Mouse (Mus musculus) lung, embryonic 16.5 days (tissue): ENCODE results near the gene Gm17555. TPM values are rescaled to one million over a fixed set of nuclear protein-coding genes. Genes with fewer than 3 reads are reported as not detected.
A peak's percentile ranks its signal among the peaks of the same experiment; 100 is the strongest.
"Not testable (repeated sequence)": the region's sequence is repeated elsewhere in the genome, so short reads cannot be mapped to it uniquely, and the experiment has no call there.

Experiments used
- ATAC-seq: fragments of 200-750 bp; cut with Nextera tagmentation; 2 replicates; pipeline ENCODE4 v1.8.0; 2017; ENCODE audit warnings: low read depth, mild to moderate bottlenecking, moderate library complexity
- H3K27ac ChIP-seq: fragments of 300-500 bp; sonication (generic); 2 replicates; pipeline ENCODE4 v1.5.1; 2014; ENCODE audit warnings: mild to moderate bottlenecking, control low read depth, low read length
- H3K27me3 ChIP-seq: fragments of 300-500 bp; sonication (generic); 2 replicates; pipeline ENCODE4 v1.6.1; 2014; ENCODE audit warnings: low read depth, low read length, mixed read lengths; ENCODE audit not compliant: control insufficient read depth, insufficient read depth
- H3K36me3 ChIP-seq: fragments of 300-500 bp; sonication (generic); 2 replicates; pipeline ENCODE4 v1.6.1; 2014; ENCODE audit warnings: low read length; ENCODE audit not compliant: control insufficient read depth, insufficient read depth
- H3K4me1 ChIP-seq: fragments of 300-500 bp; sonication (generic); replicated peaks from 2 replicates; pipeline ENCODE4 v1.6.1; 2014; ENCODE audit warnings: low read length, mixed read lengths; ENCODE audit not compliant: control insufficient read depth, insufficient read depth
- H3K4me2 ChIP-seq: fragments of 300-500 bp; sonication (generic); 2 replicates; pipeline ENCODE4 v1.6.1; 2014; ENCODE audit warnings: low read depth, low read length, control low read depth
- H3K4me3 ChIP-seq: fragments of 300-500 bp; sonication (generic); 2 replicates; pipeline ENCODE4 v1.5.1; 2014; ENCODE audit warnings: mild to moderate bottlenecking, low read length, control low read depth
- H3K9ac ChIP-seq: fragments of 300-500 bp; sonication (generic); 2 replicates; pipeline ENCODE4 v1.6.1; 2014; ENCODE audit warnings: low read length, control low read depth
- H3K9me3 ChIP-seq: fragments of 300-500 bp; sonication (generic); 2 replicates; pipeline ENCODE4 v1.6.1; 2016; ENCODE audit warnings: low read length; ENCODE audit not compliant: control insufficient read depth
- WGBS: fragments of 180-500 bp; shearing (Covaris S2); extraction: QIAGEN DNeasy Blood & Tissue Kit; methylation state at CpG from one replicate; pipeline ENCODE4 v1.1.7; 2014; 5-methylcytosine and 5-hydroxymethylcytosine counted together
- polyA plus RNA-seq: library from polyadenylated mRNA; unstranded; fragments of >200 nt; fragmentation: Nextera tagmentation; extraction: Ambion mirVana; gene quantifications from 2 replicates; pipeline ENCODE4 v1.2.1, GENCODE M21; 2015

Gene Gm17555
- polyA plus RNA-seq: not detected in 2 replicates

DNA sequence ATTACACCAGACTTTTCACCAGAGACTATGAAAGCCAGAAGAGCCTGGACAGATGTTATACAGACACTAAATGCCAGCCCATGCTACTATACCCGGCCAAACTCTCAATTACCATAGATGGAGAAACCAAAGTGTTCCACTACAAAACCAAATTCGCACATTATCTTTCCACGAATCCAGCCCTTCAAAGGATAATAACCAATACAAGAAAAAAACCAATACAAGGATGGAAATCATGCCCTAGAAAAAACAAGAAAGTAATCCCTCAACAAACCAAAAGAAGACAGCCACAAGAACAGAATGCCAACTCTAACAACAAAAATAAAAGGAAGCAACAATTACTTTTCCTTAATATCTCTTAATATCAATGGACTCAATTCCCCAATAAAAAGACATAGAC is at the start of gene Gm17555:
TSS of gene Gm17555 (plus strand) at position 301 of the 400 bp plus-strand sequence.
- H3K36me3 ChIP-seq, ATAC-seq, H3K4me1 ChIP-seq, H3K4me3 ChIP-seq, H3K9ac ChIP-seq, H3K9me3 ChIP-seq, H3K27ac ChIP-seq, H3K4me2 ChIP-seq, H3K27me3 ChIP-seq: not testable (repeated sequence)
- 77% methylated on average over 3 of the region's 3 CpGs for WGBS

DNA sequence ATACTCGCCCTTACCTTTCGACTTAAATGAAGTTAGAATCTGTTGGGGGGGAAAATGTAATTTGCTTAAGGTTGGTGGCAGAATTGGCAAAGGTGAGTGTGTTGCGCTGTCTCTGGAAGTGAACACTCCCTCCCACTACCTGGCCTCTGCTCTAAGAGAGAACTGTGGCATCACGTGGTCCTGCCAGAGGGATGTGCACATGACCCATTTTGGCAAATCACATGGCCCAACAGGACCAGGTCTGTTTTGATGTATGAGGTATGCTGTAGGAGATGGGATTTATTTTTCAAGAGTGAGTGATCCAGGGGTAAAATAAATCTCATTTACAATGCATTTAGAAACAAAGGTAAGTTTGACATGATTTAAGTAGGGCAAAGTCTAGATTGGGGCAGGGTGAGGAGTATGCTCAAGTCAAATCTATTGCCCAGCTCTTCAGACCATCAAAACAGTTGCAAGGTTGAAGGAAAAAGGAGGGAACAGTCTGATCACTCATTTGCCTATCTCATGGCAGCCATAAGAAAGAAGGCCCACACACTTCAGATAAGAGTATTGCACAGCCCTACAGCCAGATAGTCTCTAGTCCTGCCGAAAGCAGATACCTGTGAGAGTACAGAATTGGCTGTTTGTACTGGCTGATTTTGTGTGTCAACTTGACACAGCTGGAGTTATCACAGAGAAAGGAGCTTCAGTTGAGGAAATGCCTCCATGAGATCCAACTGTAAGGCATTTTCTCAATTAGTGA is 49.5 kb upstream of the Gm17555 start:
- Histone ChIP-seq H3K9me3 (no peaks in the 10 kb centered on the region), H3K9ac (no peak overlapping the region), H3K4me3 (no peak overlapping the region), H3K4me1 (no peaks in the 10 kb centered on the region), H3K36me3 (peaks cover 12% of the 10 kb centered on the region), H3K4me2 (no peak overlapping the region), H3K27ac (no peak overlapping the region), H3K27me3 (no peaks in the 10 kb centered on the region)
- no peak for ATAC-seq
- 88% methylated on average over 5 of the region's 5 CpGs for WGBS

DNA sequence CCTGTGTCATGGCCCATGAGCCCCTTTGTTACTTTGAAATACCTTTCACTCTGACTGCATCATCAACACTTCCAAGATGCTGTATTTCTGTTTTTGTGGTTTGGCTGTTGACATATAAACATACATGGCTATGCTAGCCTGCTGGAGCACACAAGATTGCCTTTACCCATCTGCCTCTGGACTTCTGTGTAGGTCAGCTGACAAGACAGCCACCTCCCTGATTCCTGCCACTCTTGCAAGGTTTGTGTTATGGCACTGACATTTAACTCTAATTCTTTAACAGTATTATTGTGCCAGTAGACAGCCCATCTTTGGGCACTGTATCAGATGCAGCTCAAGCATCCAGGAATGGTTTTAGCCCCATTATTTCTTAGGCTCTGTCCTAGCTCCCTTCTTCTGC is 48.6 kb upstream of the Gm17555 start:
- no peak overlapping the region for H3K4me3 ChIP-seq
- H3K4me1 ChIP-seq: no peaks in the 10 kb centered on the region
- H3K9me3 ChIP-seq: no peaks in the 10 kb centered on the region
- no peak overlapping the region for H3K27ac ChIP-seq
- no peaks in the 10 kb centered on the region for H3K27me3 ChIP-seq
- no peak overlapping the region for H3K4me2 ChIP-seq
- no peak overlapping the region for H3K9ac ChIP-seq
- H3K36me3 ChIP-seq: peaks cover 9% of the 10 kb centered on the region
- ATAC-seq: no peak

DNA sequence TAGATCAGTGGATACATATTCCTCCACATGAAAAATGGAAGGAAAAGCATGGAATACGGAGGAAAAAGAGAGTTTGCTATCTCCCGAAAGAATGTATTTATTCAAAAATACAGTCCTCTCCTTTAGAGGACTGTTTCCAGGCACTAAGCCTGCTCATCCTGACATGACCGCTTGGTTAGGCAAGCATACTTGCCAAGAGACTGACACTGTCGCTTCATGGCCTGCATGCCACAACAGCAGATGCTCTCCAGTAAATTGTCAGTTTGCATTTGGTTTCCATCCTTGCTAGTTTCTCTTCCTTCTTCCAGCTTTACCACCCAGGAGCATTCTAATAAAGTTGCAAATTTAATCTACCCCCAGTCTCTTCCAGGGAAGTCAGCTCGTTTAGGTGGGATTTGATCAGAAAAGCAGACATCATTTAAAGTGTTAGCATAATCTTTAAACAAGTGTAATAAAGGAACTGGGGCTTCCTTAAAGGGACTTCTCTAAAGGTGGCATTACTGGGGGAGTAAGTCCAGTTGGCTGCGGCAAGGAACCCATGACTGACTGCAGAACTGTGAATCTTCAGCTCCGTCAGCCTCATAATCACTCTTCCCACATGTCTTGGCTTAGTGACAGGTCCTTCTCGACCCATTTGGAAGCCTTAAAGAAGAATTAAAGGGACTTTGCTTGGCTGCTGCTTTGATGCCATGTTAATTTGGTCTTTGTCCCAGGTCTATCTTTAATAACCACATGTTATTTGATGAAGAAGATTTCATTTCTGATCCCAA is 47.9 kb upstream of the Gm17555 start:
- Histone ChIP-seq H3K9me3 (no peaks in the 10 kb centered on the region), H3K27ac (no peak overlapping the region), H3K27me3 (no peaks in the 10 kb centered on the region), H3K9ac (no peak overlapping the region), H3K36me3 (peaks cover 4% of the 10 kb centered on the region), H3K4me2 (no peak overlapping the region), H3K4me3 (no peak overlapping the region), H3K4me1 (no peaks in the 10 kb centered on the region)
- 81% methylated on average over 8 of the region's 8 CpGs for WGBS
- no peak for ATAC-seq

DNA sequence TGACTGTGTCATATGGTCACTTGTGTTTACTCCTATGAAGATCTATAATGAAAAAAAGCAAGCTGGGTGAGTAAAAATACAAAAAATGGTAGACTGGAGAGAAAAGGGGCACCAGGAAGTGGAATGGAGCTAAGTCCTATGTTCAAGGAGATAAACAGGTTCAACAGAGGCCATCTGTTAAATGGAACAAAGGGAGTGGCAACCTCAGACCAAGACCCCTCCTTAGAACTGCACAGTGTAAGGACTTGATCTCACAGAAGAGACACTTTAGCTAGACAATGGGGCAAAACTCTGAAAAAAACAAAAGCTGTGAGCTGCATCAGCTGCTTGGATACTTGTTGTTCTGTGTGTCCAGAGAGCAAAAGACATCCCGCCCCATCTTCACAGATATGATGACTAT is 43.5 kb upstream of the Gm17555 start:
- H3K27ac ChIP-seq: no peak overlapping the region
- H3K4me3 ChIP-seq: no peak overlapping the region
- H3K27me3 ChIP-seq: no peaks in the 10 kb centered on the region
- no peaks in the 10 kb centered on the region for H3K36me3 ChIP-seq
- H3K4me2 ChIP-seq: no peak overlapping the region
- H3K9ac ChIP-seq: no peak overlapping the region
- no peak for ATAC-seq
- H3K4me1 ChIP-seq: no peaks in the 10 kb centered on the region
- 97% methylated on average over 1 of the region's 1 CpGs for WGBS
- H3K9me3 ChIP-seq: no peaks in the 10 kb centered on the region

DNA sequence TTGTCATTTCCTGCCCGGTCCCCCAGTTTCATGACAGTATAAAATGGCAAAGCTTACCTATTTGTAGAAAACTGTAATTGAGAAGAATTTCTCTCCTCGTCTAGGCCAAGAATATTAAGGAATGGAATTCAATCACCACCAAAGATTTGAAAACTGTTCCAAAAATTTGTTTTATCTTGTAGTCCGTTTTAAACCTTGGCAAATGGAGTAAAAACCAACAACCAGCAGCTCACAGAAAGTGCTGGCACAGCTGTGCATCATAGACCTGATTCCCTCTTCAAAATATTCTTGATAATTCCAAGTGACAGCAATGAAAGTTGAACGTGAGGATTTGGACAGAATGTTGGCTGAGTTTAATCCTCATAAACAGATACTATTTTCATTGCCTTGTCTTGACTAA is 23.6 kb upstream of the Gm17555 start:
- H3K27ac ChIP-seq: no peak overlapping the region
- no peak overlapping the region for H3K4me3 ChIP-seq
- H3K9ac ChIP-seq: no peak overlapping the region
- no peaks in the 10 kb centered on the region for H3K4me1 ChIP-seq
- no peaks in the 10 kb centered on the region for H3K9me3 ChIP-seq
- no peaks in the 10 kb centered on the region for H3K36me3 ChIP-seq
- H3K27me3 ChIP-seq: no peaks in the 10 kb centered on the region
- WGBS: 51% methylated on average over 4 of the region's 4 CpGs
- ATAC-seq: no peak
- H3K4me2 ChIP-seq: no peak overlapping the region

DNA sequence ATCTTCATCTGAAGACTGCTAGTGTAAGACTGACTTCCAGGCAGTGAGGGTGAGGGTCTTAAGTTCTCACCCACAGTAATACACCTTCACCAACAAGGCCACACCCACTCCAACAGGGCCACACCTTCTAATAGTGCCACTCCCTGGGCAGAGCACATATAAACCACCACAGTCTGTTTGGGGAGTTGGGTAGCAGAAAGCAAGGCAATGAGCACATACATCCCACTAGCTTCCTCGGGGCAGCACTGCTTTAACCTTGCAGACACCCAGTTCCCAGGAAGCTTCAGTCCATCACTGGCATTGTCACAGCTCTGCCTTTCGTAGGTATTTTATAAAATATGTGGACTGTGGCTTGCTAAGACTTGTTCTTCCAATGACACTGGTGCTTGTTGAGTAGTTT is 22.8 kb upstream of the Gm17555 start:
- H3K36me3 ChIP-seq: no peaks in the 10 kb centered on the region
- no peak overlapping the region for H3K9ac ChIP-seq
- no peak overlapping the region for H3K4me3 ChIP-seq
- no peaks in the 10 kb centered on the region for H3K4me1 ChIP-seq
- WGBS: 75% methylated on average over 2 of the region's 2 CpGs
- no peak for ATAC-seq
- H3K27me3 ChIP-seq: no peaks in the 10 kb centered on the region
- H3K4me2 ChIP-seq: no peak overlapping the region
- no peaks in the 10 kb centered on the region for H3K9me3 ChIP-seq
- no peak overlapping the region for H3K27ac ChIP-seq

DNA sequence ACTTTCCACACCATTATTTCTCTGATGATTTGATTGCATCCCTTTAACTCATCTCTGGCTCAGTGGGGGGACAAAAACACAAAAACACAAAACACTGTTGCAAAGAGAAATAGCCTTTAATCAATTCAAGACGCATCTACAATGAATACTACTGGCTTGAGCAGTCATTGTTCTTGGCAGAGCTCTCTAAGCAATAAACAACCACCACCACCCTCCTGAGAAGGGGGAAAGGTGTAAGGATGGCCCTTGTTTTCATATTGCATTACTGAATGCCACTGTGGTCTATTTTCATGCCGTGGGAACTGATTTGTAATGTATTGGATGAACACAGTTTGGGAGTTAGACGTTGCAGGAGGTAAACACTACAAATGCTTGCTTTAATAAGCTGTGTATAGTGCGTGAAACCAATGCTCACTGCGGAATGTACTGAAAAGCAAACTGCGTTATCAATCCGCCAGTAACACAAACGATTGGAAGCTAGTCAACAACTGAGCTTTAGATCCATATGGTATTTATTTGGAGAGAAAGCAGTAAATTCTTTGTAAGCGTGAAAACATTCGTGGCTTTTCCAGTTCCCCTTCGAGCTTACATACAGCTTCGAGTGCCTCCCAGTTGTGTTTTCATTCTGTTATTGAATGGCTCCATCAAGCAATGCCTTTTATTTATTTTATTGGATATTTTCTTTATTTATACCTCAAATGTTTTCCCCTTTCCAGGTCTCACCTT is 19.1 kb upstream of the Gm17555 start:
- Histone ChIP-seq H3K27me3 (no peaks in the 10 kb centered on the region), H3K36me3 (no peaks in the 10 kb centered on the region), H3K4me3 (no peak overlapping the region), H3K27ac (no peak overlapping the region), H3K9me3 (no peaks in the 10 kb centered on the region), H3K4me2 (no peak overlapping the region), H3K4me1 (no peaks in the 10 kb centered on the region), H3K9ac (no peak overlapping the region)
- ATAC-seq: no peak
- 72% methylated on average over 12 of the region's 12 CpGs for WGBS

DNA sequence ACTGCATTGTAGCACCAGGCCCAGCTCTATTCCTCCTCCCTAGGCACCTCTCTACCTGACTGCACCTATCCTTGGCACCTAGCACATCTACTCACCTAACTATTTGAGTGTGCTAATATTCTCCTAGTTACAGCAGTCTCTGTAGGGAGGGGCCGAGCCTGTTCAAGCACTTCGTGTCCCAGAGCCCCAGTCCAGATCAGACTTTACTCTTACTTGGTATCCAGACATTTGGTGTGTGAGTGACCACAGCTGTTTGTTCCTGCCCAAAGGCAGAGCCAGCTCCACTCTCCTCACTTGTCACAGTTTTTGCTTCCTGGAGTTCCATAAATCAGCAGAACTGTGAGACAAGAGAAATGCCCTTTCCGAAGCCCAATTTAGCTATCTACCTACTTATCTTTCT is 15.9 kb upstream of the Gm17555 start:
- 51% methylated on average over 3 of the region's 3 CpGs for WGBS

More for the DNA sequence above, 15.9 kb upstream of the Gm17555 start:
- Histone ChIP-seq H3K4me2 (no peak overlapping the region), H3K9me3 (no peaks in the 10 kb centered on the region), H3K27me3 (no peaks in the 10 kb centered on the region), H3K9ac (no peak overlapping the region), H3K4me1 (no peaks in the 10 kb centered on the region), H3K4me3 (no peak overlapping the region), H3K36me3 (no peaks in the 10 kb centered on the region), H3K27ac (no peak overlapping the region)
- peak; percentile 60; the same call in 1 of the 2 replicates for ATAC-seq
